Mouse (Mus musculus) thymus, postnatal 25 days (tissue): Measurements from ENCODE around the gene Mrps2.
"Not testable (repeated sequence)": the region's sequence is repeated elsewhere in the genome, so short reads cannot be mapped to it uniquely, and the experiment has no call there.

Experiments
- DNase-seq: peaks from one replicate; pipeline ENCODE4 v3.0.0; 2022

Gene Mrps2

DNA sequence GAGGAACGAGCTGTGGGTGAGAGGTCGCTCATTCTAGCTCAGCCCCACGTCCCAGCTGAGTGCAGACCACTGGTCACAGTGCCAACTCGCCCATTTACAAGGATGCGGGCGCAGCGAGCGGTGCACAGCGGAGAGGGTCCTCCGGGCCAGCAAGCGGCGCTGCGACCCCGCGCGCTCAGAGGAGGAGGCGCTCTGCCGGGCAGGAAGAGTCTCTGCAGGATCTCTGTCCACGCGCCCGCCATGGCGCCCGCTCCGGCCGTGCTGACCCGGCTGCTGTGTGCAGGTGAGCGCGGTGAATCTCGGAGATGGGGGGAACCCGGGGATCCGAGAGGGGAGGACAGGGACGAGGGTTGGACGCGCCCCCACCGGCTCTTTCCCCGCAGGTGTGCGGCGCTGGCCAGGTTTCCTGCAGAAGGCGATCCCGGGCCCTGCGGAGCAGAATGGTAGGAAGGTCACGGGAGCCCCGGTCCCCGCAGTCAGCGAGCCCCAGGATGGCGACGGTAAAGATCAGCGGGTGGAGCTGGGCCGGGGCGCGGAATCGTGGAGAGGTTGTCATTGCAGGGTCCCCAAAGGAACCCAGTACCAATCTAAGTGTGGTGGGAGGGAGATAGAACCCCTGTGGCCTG, at the start of gene Mrps2:
Gene Mrps2, plus strand, starts transcription at position 207 of the 626 bp plus-strand sequence.
- DNase-seq, result peak; percentile 83

DNA sequence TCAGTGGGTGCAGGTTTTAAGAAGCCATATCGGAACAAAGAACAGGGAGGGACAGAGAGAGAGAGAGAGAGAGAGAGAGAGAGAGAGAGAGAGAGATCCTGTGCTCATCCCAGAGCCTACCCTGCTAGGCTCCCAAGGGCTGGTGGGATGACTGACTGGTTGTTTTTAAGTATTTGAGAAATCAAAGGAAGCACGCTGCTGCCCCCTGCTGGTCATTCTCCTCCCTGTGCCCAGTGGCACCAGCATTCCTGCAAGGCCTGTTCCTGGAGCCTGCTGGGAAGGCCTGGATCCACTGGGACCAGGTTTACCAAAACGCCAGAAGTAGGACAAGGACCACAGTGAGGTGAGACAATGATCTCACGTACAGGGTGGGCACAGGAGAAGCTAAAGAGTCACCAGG, 48.0 kb upstream of the Mrps2 start:
- DNase-seq, result peak; percentile 48

DNA sequence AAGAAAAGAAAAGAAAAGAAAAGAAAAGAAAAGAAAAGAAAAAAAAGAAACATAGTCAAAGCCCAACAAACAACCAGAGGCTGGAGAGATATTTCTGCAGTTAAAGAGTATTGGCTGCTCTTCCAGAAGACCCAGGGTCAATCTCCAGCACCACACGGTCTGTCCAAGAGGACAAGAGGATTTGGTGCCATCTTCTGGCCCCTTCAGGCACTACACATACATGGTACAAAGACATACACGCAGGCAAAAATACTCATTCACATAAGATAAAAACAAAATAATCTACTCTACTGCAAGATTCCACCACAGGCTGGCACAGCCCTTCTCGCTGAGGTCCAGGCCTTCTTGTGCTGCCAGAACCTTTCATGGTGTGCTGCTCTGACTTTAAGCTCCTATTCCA, 44.7 kb upstream of the Mrps2 start:
- DNase-seq, result peak; percentile 47

DNA sequence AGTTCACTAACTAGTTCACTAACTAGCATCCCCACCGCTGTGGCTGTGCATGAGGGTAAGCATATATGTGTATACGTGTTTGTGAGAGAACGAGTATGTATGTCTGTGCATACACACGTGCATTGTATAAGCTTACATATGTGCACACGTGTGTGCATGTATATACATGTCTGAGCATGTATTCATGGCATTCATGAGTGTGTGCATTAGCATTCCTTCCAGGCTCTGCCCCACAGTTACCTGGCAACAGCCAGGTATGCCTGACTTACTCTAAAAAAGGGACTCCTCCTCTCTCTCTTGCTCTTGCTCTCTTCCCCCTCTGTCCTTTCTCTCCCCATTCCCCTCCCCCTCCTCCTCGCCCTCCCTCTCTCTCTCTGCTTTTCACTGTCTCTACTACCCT, 40.6 kb upstream of the Mrps2 start:
- DNase-seq, result no peak

DNA sequence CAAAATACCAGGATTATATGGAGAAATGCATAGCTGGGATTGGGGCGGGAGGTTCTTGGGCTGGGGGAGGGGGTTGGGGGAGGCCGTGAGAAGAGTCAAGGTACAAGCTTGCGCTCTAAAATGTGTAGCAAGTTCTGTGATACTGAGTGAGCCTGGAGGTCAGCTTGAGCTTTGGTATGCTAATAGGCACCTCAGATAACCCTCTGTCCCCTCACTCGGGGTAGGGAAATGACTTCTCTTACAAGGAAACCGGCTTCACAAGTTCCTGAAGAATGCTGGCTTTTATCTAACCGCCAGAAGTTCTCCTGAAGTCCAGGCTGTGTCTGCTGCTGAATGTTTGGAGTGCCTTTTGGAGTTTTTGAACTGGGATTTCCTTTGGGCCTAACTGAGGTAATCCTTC, 37.0 kb upstream of the Mrps2 start:
- no peak for DNase-seq

DNA sequence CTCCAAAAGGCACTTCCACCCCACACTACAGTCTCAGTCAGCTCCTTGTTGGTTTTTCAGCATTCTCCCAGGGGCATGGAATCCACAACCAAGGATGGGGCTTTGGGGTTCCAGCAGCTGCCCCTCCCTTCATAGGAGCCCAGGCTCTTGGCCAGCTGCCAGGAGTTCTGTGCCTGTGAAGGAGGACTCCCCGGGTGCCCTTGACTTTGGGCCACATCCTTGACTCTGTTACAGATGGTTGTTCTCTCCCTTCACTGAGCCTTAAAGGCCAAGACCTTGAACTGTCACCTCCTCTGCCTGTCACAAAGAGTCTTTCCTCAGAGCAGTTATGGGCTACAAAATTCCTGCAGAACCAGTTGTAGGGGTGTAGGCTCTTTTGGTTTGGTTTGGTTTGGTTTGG, 35.1 kb upstream of the Mrps2 start:
- DNase-seq, result no peak

DNA sequence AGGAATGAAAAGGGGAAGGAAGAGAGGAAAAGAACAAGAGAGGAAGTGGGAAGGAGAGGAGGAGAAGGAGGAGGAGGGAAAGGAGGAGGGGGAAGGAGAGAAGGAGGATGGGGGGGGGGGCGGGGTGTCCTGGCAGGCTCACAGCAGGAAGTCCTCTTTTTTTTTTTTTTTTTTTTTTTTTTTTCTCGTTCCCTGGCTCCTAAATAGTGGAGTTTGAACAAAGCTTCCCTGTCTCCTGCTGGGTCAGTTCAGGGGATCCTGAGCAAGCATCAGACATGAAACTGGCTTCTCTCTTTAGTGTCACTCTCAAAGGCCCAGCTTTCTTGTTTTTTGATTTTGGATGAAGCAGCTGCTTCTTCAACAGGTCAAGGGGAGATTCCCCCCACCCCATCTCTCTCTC, 34.4 kb upstream of the Mrps2 start:
- no peak for DNase-seq

DNA sequence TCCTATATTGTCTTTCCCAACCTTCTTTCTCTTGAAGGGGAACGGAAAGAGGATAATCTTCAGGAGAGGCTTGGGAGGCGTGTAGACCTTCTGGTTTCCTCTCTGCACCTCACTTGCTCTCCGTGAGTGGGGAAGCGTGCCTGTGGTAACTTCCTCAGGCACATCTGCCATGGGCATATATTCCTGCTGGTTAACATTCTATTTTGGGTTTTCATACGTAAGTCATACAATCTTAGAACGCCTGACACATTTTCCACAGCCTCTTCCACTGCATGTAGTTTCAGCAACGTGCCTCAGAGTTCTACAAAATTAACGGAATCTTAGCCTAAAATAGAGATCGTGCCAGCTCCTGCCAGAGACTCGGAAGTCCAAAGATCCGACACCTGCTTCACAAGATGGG, 32.5 kb upstream of the Mrps2 start:
- no peak for DNase-seq

DNA sequence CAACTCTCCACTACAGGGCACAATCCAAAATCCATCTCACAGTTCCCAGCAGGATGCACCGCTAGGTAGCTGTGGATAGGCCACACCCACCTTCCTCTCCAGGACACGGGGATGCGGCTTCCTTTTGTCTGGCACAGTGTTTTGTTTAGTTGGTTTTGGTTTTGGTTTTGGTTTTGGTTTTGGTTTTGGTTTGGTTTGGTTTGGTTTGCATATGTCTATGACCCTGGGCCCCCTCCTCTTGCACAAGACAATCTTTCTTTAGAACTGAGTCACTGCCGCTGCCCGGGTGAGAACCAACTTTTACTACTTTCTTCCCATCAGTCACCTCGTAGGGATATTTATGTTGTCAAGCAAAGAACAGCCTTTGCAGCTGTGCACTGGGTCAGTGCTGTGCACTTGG, 27.0 kb upstream of the Mrps2 start:
- no peak for DNase-seq

DNA sequence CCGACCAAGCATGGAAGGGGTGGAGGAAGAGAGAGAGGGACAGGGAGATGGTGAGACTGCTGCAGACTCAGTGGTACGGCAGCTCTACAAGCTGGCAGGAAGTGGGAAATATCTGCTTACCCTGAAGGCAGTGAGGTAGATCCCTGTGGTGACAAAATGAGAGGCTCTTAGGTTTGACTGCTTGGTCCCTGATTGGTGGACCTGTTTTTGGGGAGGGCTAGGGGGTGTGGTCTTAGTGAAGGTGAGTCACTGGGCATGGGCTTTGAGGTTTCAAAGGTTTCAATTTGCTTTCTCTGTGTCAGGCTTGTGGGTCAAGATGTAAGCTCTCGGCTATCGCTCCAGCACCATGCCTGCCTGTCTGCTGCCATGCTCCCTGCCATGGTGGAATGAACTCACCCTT, 22.8 kb upstream of the Mrps2 start:
- DNase-seq, result no peak

DNA sequence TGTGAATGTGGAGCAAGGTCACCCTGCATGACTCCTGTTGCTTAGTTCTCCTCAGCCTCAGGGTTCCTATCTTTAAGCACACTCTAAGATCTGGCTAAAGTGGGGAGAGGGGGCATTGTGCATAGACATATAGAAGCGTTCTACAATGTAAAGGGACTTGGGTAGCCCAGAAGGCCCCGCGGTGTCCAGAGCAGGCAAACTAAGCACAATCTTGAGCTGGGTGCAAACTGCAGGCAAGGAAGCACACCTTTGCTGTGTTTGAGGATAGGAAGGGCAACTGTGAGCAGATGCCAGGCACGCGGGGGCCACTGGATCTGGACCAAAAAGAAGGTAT, 21.7 kb upstream of the Mrps2 start:
- no peak for DNase-seq

DNA sequence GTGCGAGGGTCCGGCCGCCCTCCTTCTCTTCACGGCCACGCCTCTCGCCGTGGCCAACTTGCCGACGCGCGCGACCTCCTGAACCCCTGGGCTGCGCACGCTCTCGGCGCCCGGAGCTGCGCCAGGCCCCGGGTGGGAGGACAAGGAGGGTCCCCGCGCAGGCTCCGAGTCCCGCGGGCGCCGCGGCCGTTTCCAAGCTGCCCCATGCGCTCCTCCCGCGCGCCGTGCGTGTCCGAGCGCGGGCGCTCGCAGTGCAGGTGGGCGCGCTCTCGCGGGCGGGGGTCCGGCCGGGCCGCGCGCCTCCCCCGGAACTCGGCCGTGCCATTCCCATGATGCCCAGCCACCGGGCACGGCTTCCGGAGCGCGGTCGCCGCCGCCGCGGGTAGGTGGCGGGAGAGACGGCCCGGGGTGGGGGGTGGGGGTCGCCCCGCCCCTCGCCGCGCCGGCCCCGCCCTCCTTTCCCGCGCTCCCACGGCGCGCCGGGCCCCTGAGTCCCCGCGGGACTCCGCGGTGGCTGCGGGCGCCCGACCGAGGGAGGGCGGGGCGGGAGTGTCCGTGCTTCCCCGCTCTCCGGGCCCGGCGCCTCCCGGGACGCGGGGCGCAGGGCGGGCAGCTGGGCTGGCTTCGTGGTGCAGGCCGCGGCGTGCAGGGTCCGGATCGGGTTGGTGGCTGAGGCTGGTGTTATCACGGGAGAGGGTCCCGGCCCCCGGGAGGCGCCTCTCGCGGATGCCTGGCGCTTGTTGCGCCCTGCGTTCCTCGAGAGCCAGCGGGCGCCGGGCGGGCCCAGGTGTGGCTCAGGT, 21.2 kb upstream of the Mrps2 start, which contains the start of gene Ppp1r26:
Gene Ppp1r26, plus strand, starts transcription at position 286 of the 800 bp plus-strand sequence.
- DNase-seq, result peak; percentile 40

DNA sequence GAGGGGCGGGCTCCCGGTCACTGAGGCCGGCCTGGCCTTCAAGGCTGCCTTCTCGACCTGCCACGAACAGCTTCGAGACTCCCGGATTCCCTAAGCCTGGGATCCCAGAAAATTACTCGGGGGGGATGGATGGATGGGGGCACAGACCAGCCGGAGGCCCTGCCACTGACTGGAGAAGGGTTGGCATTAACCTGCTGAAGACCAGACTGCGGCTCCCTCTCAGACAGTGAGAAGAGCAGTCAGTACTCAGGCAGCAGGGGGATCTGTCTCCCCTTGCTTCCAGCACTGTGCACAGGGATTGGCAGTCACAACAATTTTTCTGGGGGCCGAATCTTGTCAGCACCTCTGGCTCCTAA, 20.6 kb upstream of the Mrps2 start:
- no peak for DNase-seq

DNA sequence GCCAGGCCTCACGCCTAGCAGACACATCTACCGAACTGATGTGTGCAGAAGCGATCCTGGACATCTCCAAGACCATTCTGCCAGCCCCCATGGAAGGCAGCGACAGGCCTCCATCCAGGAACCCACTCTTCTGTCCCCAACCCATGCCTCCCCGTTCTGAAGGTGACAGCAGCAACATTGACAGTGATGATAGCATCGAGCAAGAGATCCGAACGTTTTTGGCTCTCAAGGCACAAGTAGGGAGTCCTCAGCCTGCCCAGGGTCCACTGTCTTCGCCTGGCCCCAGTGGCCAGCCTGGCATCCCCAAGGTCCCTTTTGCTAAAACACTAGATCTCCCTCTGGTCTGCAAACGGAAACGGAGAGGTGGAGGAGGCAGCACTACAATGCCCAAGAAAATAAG, 16.2 kb upstream of the Mrps2 start:
- DNase-seq, result no peak

DNA sequence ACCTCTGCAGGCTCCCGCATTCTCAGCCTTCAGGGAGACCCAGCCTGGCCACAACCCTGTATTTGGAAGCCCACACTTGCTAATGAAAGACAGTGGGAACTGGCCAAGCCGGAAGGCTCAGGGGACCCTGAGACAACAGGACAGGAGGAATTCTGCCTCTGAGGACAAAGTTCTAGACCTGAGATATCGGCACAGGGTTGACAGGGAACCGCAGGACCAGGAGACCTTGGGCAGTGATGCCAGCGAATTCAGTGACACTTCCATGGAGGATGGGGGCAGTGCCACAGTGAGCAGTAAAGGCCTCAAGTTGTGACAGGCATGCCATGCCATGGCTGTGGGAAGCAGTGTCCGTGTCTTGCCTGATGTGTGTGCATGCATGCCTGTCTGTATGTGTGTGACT, 14.3 kb upstream of the Mrps2 start:
- no peak for DNase-seq

DNA sequence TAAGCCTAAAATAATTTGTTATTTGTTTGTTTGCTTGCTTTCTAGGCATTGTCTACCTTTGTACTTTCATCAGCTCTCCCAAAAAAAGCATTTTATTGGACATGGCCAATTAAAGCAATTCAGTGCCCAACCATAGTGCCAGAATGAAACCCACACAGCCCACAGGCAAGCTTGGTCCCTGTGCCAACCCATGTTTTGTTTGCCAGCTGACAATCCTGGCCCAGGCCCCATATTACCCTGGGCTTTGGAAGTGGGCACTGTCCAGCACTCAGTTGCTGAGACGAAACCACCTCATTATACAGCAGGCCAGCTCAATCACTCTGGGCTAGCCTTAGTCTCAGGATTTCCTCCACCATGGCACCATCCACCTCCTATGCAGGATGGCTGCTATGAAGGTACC, 11.2 kb upstream of the Mrps2 start:
- DNase-seq, result no peak

DNA sequence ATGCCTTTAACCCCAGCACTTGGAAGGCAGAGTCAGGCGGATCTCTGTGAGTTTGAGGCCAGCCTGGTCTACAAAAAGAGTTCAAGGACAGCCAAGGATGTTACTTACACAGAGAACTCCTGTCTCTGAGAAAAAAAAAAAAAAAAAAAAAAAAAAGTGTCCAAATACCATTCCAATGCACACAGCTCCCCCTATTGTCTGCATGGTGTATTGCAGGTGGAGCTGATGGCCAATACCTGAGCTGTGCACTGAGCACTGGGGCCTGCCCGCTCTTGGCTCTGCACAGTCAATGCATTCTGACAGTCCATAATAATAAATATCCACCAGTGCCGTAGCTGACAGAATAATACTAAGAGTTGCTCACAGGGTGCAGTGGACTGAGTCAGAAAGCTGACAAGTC, 3.9 kb upstream of the Mrps2 start:
- DNase-seq, result peak; percentile 70

DNA sequence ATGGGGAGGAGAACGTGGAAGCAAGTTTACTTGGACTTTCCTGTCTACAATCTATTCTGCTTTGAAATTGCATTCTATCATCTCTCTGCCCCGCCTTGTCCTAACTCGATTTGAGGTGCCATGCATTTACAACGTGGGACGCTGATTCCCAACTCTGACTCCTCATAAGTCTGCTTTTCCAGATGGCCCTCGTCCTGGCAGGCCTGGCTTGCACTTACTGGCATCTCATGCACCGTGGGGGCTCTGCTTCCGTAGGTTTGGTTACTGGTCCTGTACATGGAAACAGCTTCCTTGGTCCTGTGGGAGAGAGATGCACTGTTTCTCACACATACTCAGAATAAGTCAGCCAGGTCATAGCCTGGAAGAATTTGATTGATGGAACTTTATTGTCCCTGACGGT, 2.9 kb upstream of the Mrps2 start:
- no peak for DNase-seq

DNA sequence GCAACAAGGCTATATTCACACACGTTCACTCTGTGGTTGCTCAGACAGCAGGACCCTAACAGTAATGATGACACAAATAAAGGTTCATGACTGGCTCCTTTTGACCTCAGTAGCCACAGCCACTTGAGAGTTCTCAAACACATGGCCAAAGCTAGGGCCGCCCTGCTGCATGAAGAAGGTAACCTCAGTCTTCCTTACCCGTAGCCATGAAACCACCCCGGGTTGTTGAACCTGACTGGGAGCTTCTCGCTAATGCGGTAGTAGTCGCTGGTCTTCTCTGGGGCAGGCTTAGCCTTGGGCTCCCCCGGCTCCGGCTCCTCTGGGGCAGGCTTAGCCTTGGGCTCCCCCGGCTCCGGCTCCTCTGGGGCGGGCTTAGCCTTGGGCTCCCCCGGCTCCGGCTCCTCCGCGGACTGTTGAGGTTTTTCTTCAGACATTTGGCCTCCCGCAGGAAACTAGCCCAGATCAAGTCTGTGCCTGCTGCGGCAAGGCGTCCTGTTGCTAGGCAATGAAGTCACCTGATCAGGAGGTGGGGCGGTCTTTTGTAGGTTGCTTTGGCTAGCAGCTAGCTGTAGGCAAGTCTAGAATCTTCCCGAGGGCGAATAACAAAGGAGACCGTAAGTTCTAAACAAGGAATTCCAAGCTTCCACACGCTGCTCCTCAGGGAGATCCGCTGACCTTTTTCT, 1.9 kb upstream of the Mrps2 start, which contains the start of gene 1700007K13Rik:
Gene 1700007K13Rik, minus strand, starts transcription at position 497 of the 683 bp plus-strand sequence.
- DNase-seq, result peak; percentile 60

DNA sequence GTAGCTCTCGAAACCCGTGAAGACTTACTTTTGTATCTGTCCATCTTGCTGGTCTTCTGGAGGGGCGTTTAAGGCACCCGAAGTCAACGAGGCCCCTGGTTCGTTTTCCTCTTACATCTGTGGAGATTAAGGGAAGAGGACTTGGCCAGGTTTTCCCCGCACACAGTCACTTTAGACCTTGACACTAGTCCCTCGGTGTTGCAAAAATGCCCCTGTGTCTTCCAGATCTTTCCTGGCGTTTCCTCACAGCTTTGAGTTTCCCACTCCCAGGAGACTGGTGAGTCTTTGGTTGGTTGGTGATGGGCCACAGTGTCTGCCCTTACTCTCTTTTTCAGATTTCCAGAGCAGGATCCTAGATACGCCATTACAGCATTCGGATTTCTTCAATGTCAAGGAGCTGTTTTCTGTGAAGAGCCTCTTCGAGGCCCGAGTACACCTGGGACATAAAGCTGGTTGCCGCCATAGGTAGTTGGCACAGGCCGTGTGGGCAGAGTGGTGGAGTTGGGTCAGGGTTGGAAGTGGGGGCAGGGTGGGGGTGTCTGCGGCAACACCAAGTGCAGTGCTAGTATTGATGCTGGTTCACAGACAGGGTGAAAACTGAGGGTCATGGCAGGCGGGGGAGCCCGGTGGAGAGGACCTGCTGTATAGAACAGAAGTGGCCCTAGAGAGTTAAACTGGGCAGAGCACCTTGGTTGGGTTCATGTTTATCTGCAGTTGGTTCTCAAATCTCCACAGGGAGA, 790 bp downstream of the Mrps2 start:
- DNase-seq, result no peak

DNA sequence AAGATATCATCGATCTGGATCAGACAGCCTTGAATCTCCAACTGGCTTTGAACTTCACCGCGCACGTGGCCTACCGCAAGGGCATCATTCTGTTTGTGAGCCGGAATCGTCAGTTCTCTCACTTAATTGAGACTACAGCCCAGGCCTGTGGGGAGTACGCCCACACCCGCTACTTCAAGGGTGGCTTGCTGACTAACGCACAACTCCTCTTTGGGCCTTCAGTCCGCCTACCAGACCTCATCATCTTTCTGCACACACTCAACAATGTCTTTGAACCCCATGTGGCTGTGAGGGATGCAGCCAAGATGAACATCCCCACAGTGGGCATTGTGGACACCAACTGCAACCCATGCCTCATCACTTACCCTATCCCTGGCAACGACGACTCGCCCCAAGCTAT, 1.6 kb downstream of the Mrps2 start:
- no peak for DNase-seq

DNA sequence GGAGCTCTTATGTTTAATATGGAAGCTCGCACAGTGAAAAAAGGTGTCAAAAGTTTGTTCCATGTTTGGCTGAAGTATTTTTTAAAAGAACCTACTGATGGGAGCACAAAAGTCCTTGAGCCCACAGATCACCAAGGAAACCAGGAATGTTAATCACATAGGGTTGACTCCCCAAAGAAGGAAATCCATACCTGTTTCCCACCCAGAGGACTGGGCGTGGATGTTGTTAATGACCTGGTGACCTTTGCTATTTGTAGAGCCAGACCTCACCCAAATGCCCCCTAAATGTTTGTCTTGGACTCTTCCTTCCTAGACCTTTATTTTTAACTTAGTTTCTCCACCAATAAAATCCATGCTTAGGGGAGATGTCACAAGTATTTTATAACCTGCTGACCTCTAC, 2.7 kb downstream of the Mrps2 start:
- no peak for DNase-seq

DNA sequence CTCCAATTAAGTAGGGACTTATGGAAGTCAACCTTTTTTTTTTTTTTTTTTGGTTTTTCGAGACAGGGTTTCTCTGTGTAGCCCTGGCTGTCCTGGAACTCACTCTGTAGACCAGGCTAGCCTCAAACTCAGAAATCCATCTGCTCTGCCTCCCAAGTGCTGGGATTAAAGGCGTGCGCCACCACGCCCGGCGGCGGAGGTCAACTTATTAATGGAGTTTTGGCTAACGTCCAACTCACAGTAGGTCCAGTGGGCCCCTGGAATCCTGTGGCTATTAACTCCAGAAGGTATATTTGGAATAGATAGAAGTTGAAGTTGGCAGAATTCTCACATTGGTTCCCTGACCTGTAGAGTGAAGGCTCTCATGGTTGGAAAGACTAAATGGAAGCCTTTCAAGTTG, 4.1 kb downstream of the Mrps2 start:
- DNase-seq, result not testable (repeated sequence)

DNA sequence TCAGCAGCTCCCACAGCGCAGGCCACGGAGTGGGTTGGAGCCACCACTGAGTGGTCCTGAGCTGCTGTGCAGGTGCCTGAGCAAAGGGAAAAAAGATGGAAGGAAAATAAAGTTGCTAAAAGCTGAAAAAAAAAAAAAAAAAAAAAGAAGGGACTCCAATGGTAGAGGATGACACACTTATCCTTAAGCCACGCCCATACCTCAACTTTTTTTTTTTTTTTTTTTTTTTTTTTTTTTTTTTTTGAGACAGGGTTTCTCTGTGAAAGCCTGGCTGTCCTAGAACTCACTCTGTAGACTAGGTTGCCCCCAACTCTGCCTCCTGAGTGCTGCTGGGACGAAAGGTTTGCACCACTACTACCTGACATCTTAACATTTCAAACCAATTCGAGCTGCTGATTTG, 10.1 kb downstream of the Mrps2 start:
- not testable (repeated sequence) for DNase-seq
